Mouse (Mus musculus) spleen, adult 2 months (tissue): ENCODE results near the gene 2300009A05Rik.

Source experiments
- CTCF ChIP-seq: fragments of 200-500 bp; IDR thresholded peaks from 2 replicates; pipeline ENCODE4 v1.5.1; 2011; ENCODE audit warnings: mild to moderate bottlenecking, inconsistent platforms; ENCODE audit not compliant: insufficient read depth, insufficient read length, insufficient replicate concordance; ENCODE audit errors: extremely low read depth
- POLR2A ChIP-seq: fragments of 200-500 bp; IDR thresholded peaks from 2 replicates; pipeline ENCODE4 v1.6.1; 2011; ENCODE audit warnings: low read depth, low read length, inconsistent platforms

DNA sequence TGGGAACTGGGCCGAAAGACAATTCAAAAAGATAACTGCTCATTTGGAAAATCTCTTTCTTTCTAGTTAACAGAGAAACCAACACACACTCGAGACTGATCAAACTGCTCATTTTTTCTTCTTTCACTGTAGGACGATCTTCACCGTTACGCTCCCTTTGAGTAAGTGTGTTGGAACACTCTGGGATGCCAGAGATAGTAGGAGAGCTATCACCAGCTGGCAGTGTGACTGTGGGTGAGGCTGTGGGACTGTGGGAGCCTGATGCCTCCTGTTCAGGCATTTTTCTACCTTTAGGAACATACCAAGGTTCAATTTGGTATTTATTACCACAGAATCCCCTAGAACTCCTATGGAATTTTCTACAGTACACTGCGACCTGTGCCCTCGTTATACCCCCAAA lies 3.4 kb downstream of the 2300009A05Rik start:
- no peak for TF ChIP-seq CTCF
- no peak for TF ChIP-seq POLR2A
